Mouse (Mus musculus): ENCODE data around the gene Olfr666. TPM values are rescaled to one million over a fixed set of nuclear protein-coding genes. Genes with fewer than 3 reads are reported as not detected.
"Not testable (repeated sequence)": the region's sequence is repeated elsewhere in the genome, so short reads cannot be mapped to it uniquely, and the experiment has no call there.

Gene Olfr666
- polyA plus RNA-seq (2015; fragmentation: Nextera tagmentation; extraction: Ambion mirVana): not detected in 2 replicates

GRCm38 (mm10) chr7:104895852-104896251, at the start of gene Olfr666:
TSS of gene Olfr666 (minus strand) at chr7:104895952.
- Histone ChIP-seq H3K36me3 (no peaks in the 10 kb centered on the region), H3K4me2 (no peak within 1 kb of the TSS), H3K9ac (no peak within 1 kb of the TSS), H3K4me1 (replicated peaks) (no peaks in the 10 kb centered on the region), H3K27me3 (no peaks in the 10 kb centered on the region), H3K27ac (no peak within 1 kb of the TSS), H3K9me3 (replicated peaks) (no peaks in the 10 kb centered on the region), H3K4me3 (no peak within 1 kb of the TSS)
- no peak for ATAC-seq (replicated peaks; ENCODE audit: insufficient number of reproducible peaks, insufficient read depth, low FRiP score, low read depth)
- 79% methylated on average over 2 of the region's 2 CpGs for WGBS

GRCm38 (mm10) chr7:104933940-104934339, 38.2 kb upstream of the Olfr666 start, which contains the start of gene Olfr669:
TSS of gene Olfr669 (plus strand) at chr7:104934240.
- Histone ChIP-seq H3K27me3 (no peaks in the 10 kb centered on the region), H3K36me3 (no peaks in the 10 kb centered on the region), H3K4me1 (replicated peaks) (no peaks in the 10 kb centered on the region), H3K27ac (no peak within 1 kb of the TSS), H3K9me3 (replicated peaks) (no peaks in the 10 kb centered on the region), H3K9ac (no peak within 1 kb of the TSS), H3K4me2 (no peak within 1 kb of the TSS), H3K4me3 (no peak within 1 kb of the TSS)
- no peak for ATAC-seq (replicated peaks; ENCODE audit: insufficient number of reproducible peaks, insufficient read depth, low FRiP score, low read depth)
- 69% methylated on average over 1 of the region's 1 CpGs for WGBS

GRCm38 (mm10) chr7:104927957-104928356, 32.2 kb upstream of the Olfr666 start, which contains the start of gene Olfr668:
TSS of gene Olfr668 (minus strand) at chr7:104928057.
- no peaks in the 10 kb centered on the region for H3K4me1 ChIP-seq (replicated peaks)
- whole genome bisulfite sequencing: 73% methylated on average over 1 of the region's 1 CpGs
- no peak for ATAC-seq (replicated peaks; ENCODE audit: insufficient number of reproducible peaks, insufficient read depth, low FRiP score, low read depth)

GRCm38 (mm10) chr7:104921382-104921781, 25.6 kb upstream of the Olfr666 start, which contains the start of gene Olfr667:
TSS of gene Olfr667 (minus strand) at chr7:104921482.
- no peaks in the 10 kb centered on the region for H3K27me3 ChIP-seq
- H3K9me3 ChIP-seq (replicated peaks): no peaks in the 10 kb centered on the region
- H3K27ac ChIP-seq: no peak within 1 kb of the TSS
- no peak within 1 kb of the TSS for H3K4me2 ChIP-seq
- no peaks in the 10 kb centered on the region for H3K36me3 ChIP-seq
- H3K4me1 ChIP-seq (replicated peaks): no peaks in the 10 kb centered on the region
- 80% methylated on average over 1 of the region's 1 CpGs for WGBS
- no peak for ATAC-seq (replicated peaks; ENCODE audit: insufficient number of reproducible peaks, insufficient read depth, low FRiP score, low read depth)
- H3K9ac ChIP-seq: no peak within 1 kb of the TSS
- no peak within 1 kb of the TSS for H3K4me3 ChIP-seq

More at GRCm38 (mm10) chr7:104927957-104928356, 32.2 kb upstream of the Olfr666 start, which contains the start of gene Olfr668:
- H3K9me3 ChIP-seq (replicated peaks): no peaks in the 10 kb centered on the region
- H3K27me3 ChIP-seq: no peaks in the 10 kb centered on the region
- H3K4me3 ChIP-seq: no peak within 1 kb of the TSS
- H3K27ac ChIP-seq: no peak within 1 kb of the TSS
- no peak within 1 kb of the TSS for H3K4me2 ChIP-seq
- no peaks in the 10 kb centered on the region for H3K36me3 ChIP-seq
- H3K9ac ChIP-seq: no peak within 1 kb of the TSS

GRCm38 (mm10) chr7:104877731-104878130, 18.0 kb downstream of the Olfr666 start, which contains the start of gene Olfr665:
TSS of gene Olfr665 (plus strand) at chr7:104878031.
- Histone ChIP-seq H3K36me3 (no peaks in the 10 kb centered on the region), H3K4me2 (no peak within 1 kb of the TSS), H3K27me3 (no peaks in the 10 kb centered on the region), H3K27ac (no peak within 1 kb of the TSS), H3K4me3 (no peak within 1 kb of the TSS), H3K4me1 (replicated peaks) (no peaks in the 10 kb centered on the region), H3K9me3 (replicated peaks) (no peaks in the 10 kb centered on the region), H3K9ac (no peak within 1 kb of the TSS)
- 23% methylated on average over 1 of the region's 1 CpGs for WGBS
- ATAC-seq (replicated peaks; ENCODE audit: insufficient number of reproducible peaks, insufficient read depth, low FRiP score, low read depth): no peak

- H3K27me3 ChIP-seq: no peaks in the 10 kb centered on the region
- no peak overlapping the region for H3K27ac ChIP-seq
- H3K9me3 ChIP-seq (replicated peaks): no peaks in the 10 kb centered on the region
- H3K4me1 ChIP-seq (replicated peaks): no peaks in the 10 kb centered on the region
- ATAC-seq (replicated peaks; ENCODE audit: insufficient number of reproducible peaks, insufficient read depth, low FRiP score, low read depth): no peak
- H3K4me2 ChIP-seq: no peak overlapping the region
- H3K4me3 ChIP-seq: no peak overlapping the region
- no peak overlapping the region for H3K9ac ChIP-seq
- 68% methylated on average over 3 of the region's 3 CpGs for WGBS
- no peaks in the 10 kb centered on the region for H3K36me3 ChIP-seq
Observed at GRCm38 (mm10) chr7:104861381-104861780, 34.4 kb downstream of the Olfr666 start.

GRCm38 (mm10) chr7:104857683-104858082, 38.1 kb downstream of the Olfr666 start:
- Histone ChIP-seq H3K4me1 (replicated peaks) (no peaks in the 10 kb centered on the region), H3K4me3 (no peak overlapping the region), H3K9me3 (replicated peaks) (no peaks in the 10 kb centered on the region), H3K4me2 (no peak overlapping the region), H3K36me3 (no peaks in the 10 kb centered on the region), H3K27me3 (no peaks in the 10 kb centered on the region), H3K9ac (no peak overlapping the region), H3K27ac (no peak overlapping the region)
- 71% methylated on average over 1 of the region's 1 CpGs for WGBS
- ATAC-seq (replicated peaks; ENCODE audit: insufficient number of reproducible peaks, insufficient read depth, low FRiP score, low read depth): no peak

GRCm38 (mm10) chr7:104856709-104857108, 39.0 kb downstream of the Olfr666 start, which contains the start of gene Usp17la:
TSS of gene Usp17la (plus strand) at chr7:104857009.
- not testable (repeated sequence) for ATAC-seq (replicated peaks; ENCODE audit: insufficient number of reproducible peaks, insufficient read depth, low FRiP score, low read depth); H3K27me3 ChIP-seq; H3K4me1 ChIP-seq (replicated peaks); H3K36me3 ChIP-seq; H3K4me3 ChIP-seq; H3K4me2 ChIP-seq; H3K27ac ChIP-seq; H3K9ac ChIP-seq; H3K9me3 ChIP-seq (replicated peaks)
- whole genome bisulfite sequencing: 68% methylated on average over 2 of the region's 2 CpGs

GRCm38 (mm10) chr7:104855248-104855750, 40.5 kb downstream of the Olfr666 start:
- no peak overlapping the region for H3K9ac ChIP-seq
- no peak overlapping the region for H3K4me3 ChIP-seq
- no peak overlapping the region for H3K27ac ChIP-seq
- ATAC-seq (replicated peaks; ENCODE audit: insufficient number of reproducible peaks, insufficient read depth, low FRiP score, low read depth): no peak
- H3K27me3 ChIP-seq: no peaks in the 10 kb centered on the region
- no peaks in the 10 kb centered on the region for H3K36me3 ChIP-seq
- H3K4me2 ChIP-seq: no peak overlapping the region
- no peaks in the 10 kb centered on the region for H3K9me3 ChIP-seq (replicated peaks)
- 73% methylated on average over 3 of the region's 3 CpGs for WGBS
- H3K4me1 ChIP-seq (replicated peaks): no peaks in the 10 kb centered on the region

GRCm38 (mm10) chr7:104851546-104851945, 44.2 kb downstream of the Olfr666 start:
- not testable (repeated sequence) for H3K4me1 ChIP-seq (replicated peaks); H3K9me3 ChIP-seq (replicated peaks); H3K4me3 ChIP-seq; H3K9ac ChIP-seq; H3K4me2 ChIP-seq; H3K27me3 ChIP-seq; H3K36me3 ChIP-seq; H3K27ac ChIP-seq; ATAC-seq (replicated peaks; ENCODE audit: insufficient number of reproducible peaks, insufficient read depth, low FRiP score, low read depth)
- WGBS: 80% methylated on average over 2 of the region's 2 CpGs

- Histone ChIP-seq H3K27ac (no peak overlapping the region), H3K4me3 (no peak overlapping the region), H3K36me3 (no peaks in the 10 kb centered on the region), H3K27me3 (no peaks in the 10 kb centered on the region), H3K4me1 (replicated peaks) (no peaks in the 10 kb centered on the region), H3K9ac (no peak overlapping the region), H3K9me3 (replicated peaks) (no peaks in the 10 kb centered on the region), H3K4me2 (no peak overlapping the region)
- no peak for ATAC-seq (replicated peaks; ENCODE audit: insufficient number of reproducible peaks, insufficient read depth, low FRiP score, low read depth)
- WGBS: 71% methylated on average over 1 of the region's 1 CpGs
Observed at GRCm38 (mm10) chr7:104843731-104844287, 51.9 kb downstream of the Olfr666 start.

- Histone ChIP-seq H3K4me2 (no peak within 1 kb of the TSS), H3K9me3 (replicated peaks) (no peaks in the 10 kb centered on the region), H3K4me1 (replicated peaks) (no peaks in the 10 kb centered on the region), H3K4me3 (no peak within 1 kb of the TSS), H3K27ac (no peak within 1 kb of the TSS), H3K27me3 (no peaks in the 10 kb centered on the region), H3K9ac (no peak within 1 kb of the TSS), H3K36me3 (no peaks in the 10 kb centered on the region)
- ATAC-seq (replicated peaks; ENCODE audit: insufficient number of reproducible peaks, insufficient read depth, low FRiP score, low read depth): no peak
- 51% methylated on average over 1 of the region's 1 CpGs for WGBS
Observed at GRCm38 (mm10) chr7:104842503-104842902, 53.2 kb downstream of the Olfr666 start, which contains the start of gene Usp17lb. TSS of gene Usp17lb (minus strand) at chr7:104842603.
